Mouse (Mus musculus) E14TG2a.4 (cell line): ENCODE results near the gene Mkrn1.

Source experiments
- CTCF ChIP-seq: conservative IDR thresholded peaks from 2 replicates; pipeline ENCODE4 v1.5.1; 2014; ENCODE audit warnings: low read length
- NANOG ChIP-seq: IDR thresholded peaks from 2 replicates; pipeline ENCODE4 v1.6.1; 2014; ENCODE audit warnings: borderline replicate concordance, low read length, mixed read lengths
- POU5F1 ChIP-seq: IDR thresholded peaks from 2 replicates; pipeline ENCODE4 v1.6.1; 2014; ENCODE audit warnings: low read length, borderline replicate concordance

DNA sequence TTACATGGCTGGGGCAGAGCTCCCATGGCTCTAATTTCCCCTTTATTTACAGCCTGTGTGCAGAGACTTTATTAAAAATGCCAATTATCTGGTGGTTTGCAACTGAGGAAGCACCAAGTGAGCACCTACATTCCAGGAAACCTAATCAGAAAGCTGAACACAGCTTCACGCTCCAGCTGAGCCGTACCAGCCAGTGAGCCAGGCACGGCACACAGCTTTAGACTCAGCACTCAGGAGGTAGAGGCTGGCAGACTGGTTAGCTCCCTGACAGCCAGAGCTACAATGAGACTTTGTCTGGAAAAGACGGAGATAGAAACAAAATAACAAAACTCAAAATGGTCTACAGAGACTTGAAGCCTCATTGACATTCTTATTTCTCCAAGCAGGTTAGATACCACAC, 24.8 kb downstream of the Mkrn1 start:
- TF ChIP-seq CTCF = no peak
- TF ChIP-seq POU5F1 = no peak
- no peak for TF ChIP-seq NANOG
